Mouse (Mus musculus): ENCODE data around the gene Smad3.

- TF ChIP-seq MAX (IDR thresholded peaks at IDR 0.05; ENCODE audit: low read depth) (no peak), TCF3 (IDR thresholded peaks at IDR 0.05; ENCODE audit: insufficient read length, low read depth) (no peak), POLR2A (IDR thresholded peaks at IDR 0.05; ENCODE audit: insufficient read length, low read depth) (no peak)
Observed at GRCm38 (mm10) chr9:63796429-63796828, 38.6 kb upstream of the Smad3 start.
